Mouse (Mus musculus) embryonic facial prominence, embryonic 11.5 days (tissue): ENCODE data around the gene Gm49361. TPM values are rescaled to one million over a fixed set of nuclear protein-coding genes. Genes with fewer than 3 reads are reported as not detected.

ENCODE experiments used
- ATAC-seq: fragments of 200-750 bp; cut with Nextera tagmentation; replicated peaks from 2 replicates; pipeline ENCODE4 v1.8.0; 2017; ENCODE audit warnings: low read depth; ENCODE audit not compliant: insufficient number of reproducible peaks, low FRiP score, low TSS enrichment
- DNase-seq: peaks from one replicate; pipeline ENCODE4 v3.0.0-alpha.2; 2015; ENCODE audit warnings: low spot score
- H3K27ac ChIP-seq: fragments of 300-500 bp; sonication (generic); replicated peaks from 2 replicates; pipeline ENCODE4 v1.5.1; 2014; ENCODE audit warnings: mild to moderate bottlenecking, low read depth, low read length, control low read depth
- H3K27me3 ChIP-seq: fragments of 300-500 bp; sonication (generic); 2 replicates; pipeline ENCODE4 v1.6.1; 2014; ENCODE audit warnings: mild to moderate bottlenecking, low read length, moderate library complexity, mixed read lengths; ENCODE audit not compliant: control insufficient read depth, insufficient read depth
- H3K36me3 ChIP-seq: fragments of 300-500 bp; sonication (generic); replicated peaks from 2 replicates; pipeline ENCODE4 v1.6.1; 2014; ENCODE audit warnings: low read depth, mild to moderate bottlenecking, low read length, moderate library complexity, mixed read lengths; ENCODE audit not compliant: control insufficient read depth, insufficient read depth
- H3K4me1 ChIP-seq: fragments of 300-500 bp; sonication (generic); 2 replicates; pipeline ENCODE4 v1.6.1; 2014; ENCODE audit warnings: low read length, mixed read lengths; ENCODE audit not compliant: control insufficient read depth, insufficient read depth
- H3K4me2 ChIP-seq: fragments of 300-500 bp; sonication (generic); 2 replicates; pipeline ENCODE4 v1.6.1; 2014; ENCODE audit warnings: low read depth, mild to moderate bottlenecking, control low read depth, low read length, moderate library complexity
- H3K4me3 ChIP-seq: fragments of 300-500 bp; sonication (generic); 2 replicates; pipeline ENCODE4 v1.5.1; 2014; ENCODE audit warnings: low read depth, low read length, control low read depth
- H3K9ac ChIP-seq: fragments of 300-500 bp; sonication (generic); replicated peaks from 2 replicates; pipeline ENCODE4 v1.6.1; 2014; ENCODE audit warnings: mild to moderate bottlenecking, control low read depth, low read length
- H3K9me3 ChIP-seq: fragments of 300-500 bp; sonication (generic); replicated peaks from 2 replicates; pipeline ENCODE4 v1.6.1; 2016; ENCODE audit warnings: mild to moderate bottlenecking, low read length, inconsistent platforms, mixed read lengths; ENCODE audit not compliant: control insufficient read depth
- WGBS: fragments of 180-500 bp; shearing (Covaris S2); extraction: QIAGEN DNeasy Blood & Tissue Kit; methylation state at CpG from one replicate; pipeline ENCODE4 v1.1.7; 2014; 5-methylcytosine and 5-hydroxymethylcytosine counted together
- polyA plus RNA-seq: library from polyadenylated mRNA; unstranded; fragments of >200 nt; fragmentation: Nextera tagmentation; extraction: Ambion mirVana; gene quantifications from 2 replicates; pipeline ENCODE4 v1.2.1, GENCODE M21; 2014

The Gm49361 gene
- polyA plus RNA-seq, 1 experiment from 2014 or later: not detected

DNA sequence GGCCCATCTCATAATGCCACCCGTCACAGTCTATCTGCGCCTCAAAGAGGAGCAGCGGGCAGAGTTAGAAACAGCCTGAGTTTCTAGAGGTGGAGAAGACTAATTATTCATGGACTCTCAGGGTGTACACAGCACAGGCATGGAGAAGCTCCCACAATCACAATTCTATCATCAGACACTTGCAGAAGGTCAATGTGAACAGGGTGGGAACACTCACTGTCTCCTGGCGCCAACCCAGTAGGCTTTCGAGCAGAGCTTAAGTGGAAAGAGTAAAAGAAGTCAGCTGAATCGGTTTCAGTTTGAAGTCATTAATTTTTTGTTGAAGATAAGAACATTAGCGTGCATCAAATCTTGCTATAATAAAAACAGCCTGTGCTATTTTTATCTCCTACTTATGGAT lies 37.3 kb downstream of the Gm49361 start:
- Histone ChIP-seq H3K4me1 (no peaks in the 10 kb centered on the region), H3K4me3 (no peak overlapping the region), H3K27ac (no peak overlapping the region), H3K4me2 (no peak overlapping the region), H3K9me3 (no peaks in the 10 kb centered on the region), H3K36me3 (no peaks in the 10 kb centered on the region), H3K9ac (no peak overlapping the region), H3K27me3 (no peaks in the 10 kb centered on the region)
- ATAC-seq: no peak
- DNase-seq: no peak
- 88% methylated on average over 7 of the region's 7 CpGs for WGBS

DNA sequence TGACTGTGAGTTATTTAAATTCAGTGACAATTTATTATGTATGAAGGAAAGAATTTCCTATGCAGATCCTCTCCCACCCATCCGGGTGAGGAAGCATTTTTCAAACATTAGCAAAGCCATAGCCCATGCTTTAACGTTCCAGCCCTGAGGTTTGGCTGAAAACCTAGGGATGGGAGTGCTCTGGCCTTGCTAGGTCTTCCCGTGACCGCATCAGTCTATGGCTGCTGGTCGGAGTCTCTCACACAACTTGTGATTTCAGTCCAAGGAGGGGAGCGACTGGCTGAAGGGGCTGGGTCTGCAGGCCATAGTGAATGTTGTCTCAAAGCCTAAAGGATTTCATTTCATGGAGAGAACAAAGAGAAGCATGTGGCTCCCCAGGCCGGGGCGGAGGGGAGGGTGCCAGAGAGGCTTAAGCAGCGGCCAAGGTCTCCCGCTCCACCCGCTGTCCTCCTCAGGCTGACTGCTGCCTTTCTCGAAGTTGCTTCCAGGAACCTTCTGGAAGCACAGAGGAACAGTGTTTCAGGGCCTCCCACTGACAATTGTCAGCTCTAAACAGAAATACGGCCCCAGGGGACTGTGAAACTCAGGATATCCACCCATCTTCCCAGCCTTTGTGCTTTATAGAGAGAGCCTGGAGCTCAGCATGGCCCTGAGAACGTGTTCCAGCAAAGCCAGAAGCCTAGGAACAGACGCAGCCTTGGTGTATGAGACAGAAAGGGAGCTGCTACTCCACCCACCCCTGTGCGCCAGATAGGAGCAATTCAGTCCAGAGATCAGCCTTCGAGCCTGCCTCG lies 38.6 kb downstream of the Gm49361 start:
- peak overlapping the region; percentile 40 for H3K9ac ChIP-seq
- no peaks in the 10 kb centered on the region for H3K4me1 ChIP-seq
- ATAC-seq (no peak), DNase-seq (no peak)
- no peaks in the 10 kb centered on the region for H3K27me3 ChIP-seq
- H3K4me2 ChIP-seq: no peak overlapping the region
- 53% methylated on average over 18 of the region's 18 CpGs for WGBS
- no peaks in the 10 kb centered on the region for H3K9me3 ChIP-seq
- no peak overlapping the region for H3K4me3 ChIP-seq
- no peak overlapping the region for H3K27ac ChIP-seq
- H3K36me3 ChIP-seq: no peaks in the 10 kb centered on the region

DNA sequence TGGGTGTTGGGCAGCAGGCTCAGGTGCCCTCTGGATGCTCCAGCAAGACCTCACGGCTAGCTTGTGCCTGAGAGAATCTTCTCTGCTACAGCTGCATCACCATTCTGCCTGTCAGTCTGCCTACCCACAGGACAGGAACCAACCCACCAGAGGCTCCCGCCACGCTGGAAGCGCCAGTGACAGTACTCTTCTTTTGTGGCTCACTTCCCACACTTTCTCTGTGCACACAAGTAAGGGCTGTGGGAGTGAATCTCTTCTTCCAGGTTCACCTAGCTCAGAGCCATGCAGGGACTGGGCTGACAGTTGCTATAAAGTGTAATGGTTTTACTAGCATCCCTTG lies 39.2 kb downstream of the Gm49361 start:
- H3K4me1 ChIP-seq: no peaks in the 10 kb centered on the region
- H3K27me3 ChIP-seq: no peaks in the 10 kb centered on the region
- no peaks in the 10 kb centered on the region for H3K9me3 ChIP-seq
- no peak overlapping the region for H3K4me2 ChIP-seq
- H3K9ac ChIP-seq: no peak overlapping the region
- no peak for DNase-seq
- H3K27ac ChIP-seq: no peak overlapping the region
- H3K36me3 ChIP-seq: no peaks in the 10 kb centered on the region
- H3K4me3 ChIP-seq: no peak overlapping the region
- 96% methylated on average over 4 of the region's 4 CpGs for WGBS
- ATAC-seq: no peak

DNA sequence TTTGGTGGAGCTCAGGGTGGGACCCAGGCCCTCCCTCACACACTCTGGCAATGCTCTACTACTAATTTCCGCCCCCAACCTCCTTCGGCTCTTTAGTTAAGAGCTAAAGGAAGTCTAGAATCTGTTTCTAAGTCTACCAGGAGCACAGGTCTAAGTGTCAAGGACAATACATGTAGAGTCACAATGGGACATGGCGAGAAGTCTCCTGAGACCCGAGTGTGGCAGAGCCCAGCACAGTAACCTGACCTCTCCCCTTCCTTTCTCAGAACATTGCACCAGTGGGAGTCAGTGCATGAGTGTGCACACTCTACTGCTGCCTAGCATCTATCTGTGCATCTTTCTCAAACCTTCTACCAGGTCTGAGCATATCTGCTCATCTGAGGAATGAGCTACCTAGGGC lies 40.1 kb downstream of the Gm49361 start:
- WGBS: 89% methylated on average over 4 of the region's 4 CpGs
- Histone ChIP-seq H3K4me3 (no peak overlapping the region), H3K4me1 (no peaks in the 10 kb centered on the region), H3K9me3 (no peaks in the 10 kb centered on the region), H3K4me2 (no peak overlapping the region), H3K9ac (no peak overlapping the region), H3K27ac (no peak overlapping the region), H3K27me3 (no peaks in the 10 kb centered on the region), H3K36me3 (no peaks in the 10 kb centered on the region)
- DNase-seq: no peak
- no peak for ATAC-seq

DNA sequence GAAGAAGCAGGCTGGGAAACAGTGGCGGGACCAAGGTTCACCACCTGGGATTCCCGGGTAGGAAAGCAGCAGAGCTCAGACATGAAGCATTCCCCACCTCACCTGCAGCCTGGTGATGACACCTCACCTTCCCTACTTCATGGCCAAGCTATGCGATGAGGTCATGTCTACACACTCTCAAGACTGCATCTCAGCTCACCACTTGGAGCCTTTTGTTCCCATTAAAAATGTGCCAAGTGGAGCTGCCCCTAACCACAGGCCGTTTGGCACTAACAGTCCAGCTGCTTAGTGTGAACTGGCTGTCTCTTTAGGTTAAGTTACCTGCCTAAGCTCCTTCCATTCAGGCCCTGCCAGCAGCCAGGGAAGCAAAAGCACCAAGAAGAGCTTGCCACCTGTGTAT lies 40.8 kb downstream of the Gm49361 start:
- Histone ChIP-seq H3K4me1 (no peaks in the 10 kb centered on the region), H3K4me3 (no peak overlapping the region), H3K27me3 (no peaks in the 10 kb centered on the region), H3K36me3 (no peaks in the 10 kb centered on the region), H3K27ac (no peak overlapping the region), H3K4me2 (no peak overlapping the region), H3K9me3 (no peaks in the 10 kb centered on the region), H3K9ac (no peak overlapping the region)
- WGBS: 81% methylated on average over 4 of the region's 4 CpGs
- DNase-seq: no peak
- no peak for ATAC-seq

DNA sequence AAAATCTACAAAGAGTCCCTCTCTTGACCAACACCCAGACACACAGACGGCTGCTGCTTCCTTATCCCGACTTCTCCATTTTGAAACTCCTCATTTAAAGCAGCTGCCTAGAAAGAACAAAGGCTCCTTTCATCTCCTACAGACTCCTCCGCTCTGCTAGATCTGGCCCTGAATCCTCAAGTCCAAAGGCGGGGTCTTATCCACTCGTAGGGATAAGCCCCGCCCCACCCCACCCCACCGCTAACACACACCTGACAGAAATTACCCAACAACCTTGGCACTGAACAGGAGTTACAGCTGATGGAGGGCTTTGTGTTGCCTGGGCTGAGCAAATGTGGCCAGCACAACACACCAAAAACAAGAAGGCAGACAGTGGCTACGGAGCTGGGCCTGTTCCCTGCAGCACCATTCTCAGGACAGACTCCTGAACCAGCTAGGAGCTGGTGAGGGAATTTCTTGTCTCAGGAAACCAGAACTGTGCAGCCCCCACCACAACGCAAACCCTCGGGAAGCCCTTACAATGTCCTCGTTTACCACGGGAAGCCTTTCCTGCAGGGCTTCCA lies 43.9 kb downstream of the Gm49361 start:
- ATAC-seq: peak; percentile 77; the same call in 1 of the 2 replicates

DNA sequence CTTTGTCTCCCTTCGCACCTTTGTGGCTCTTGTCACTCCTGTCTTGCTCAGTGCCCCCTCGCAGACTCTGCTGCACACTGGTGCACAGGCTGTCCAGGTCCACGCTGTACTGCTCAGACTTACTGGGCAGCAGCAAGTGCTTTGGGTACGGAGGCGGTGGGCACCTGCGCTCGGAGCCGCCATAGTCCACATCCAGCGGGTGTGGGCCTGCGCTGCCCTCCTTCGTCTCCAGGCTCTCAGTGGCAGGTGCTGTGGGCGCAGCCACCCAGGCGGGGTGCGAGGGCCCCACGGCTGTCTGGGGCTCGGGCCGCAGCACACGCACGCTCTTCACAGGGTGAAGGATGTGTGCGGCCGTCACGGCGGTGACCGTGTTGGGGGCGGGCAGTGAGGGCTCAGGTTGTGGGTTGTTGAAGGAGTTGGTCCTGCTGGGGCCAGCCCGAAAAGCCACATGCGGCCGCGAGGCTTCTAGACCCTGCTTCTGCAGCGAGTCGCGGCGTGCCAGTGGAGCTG lies 46.4 kb downstream of the Gm49361 start:
- ATAC-seq: no peak
- WGBS: 96% methylated on average over 32 of the region's 33 CpGs
- H3K27me3 ChIP-seq: no peaks in the 10 kb centered on the region
- no peak overlapping the region for H3K27ac ChIP-seq
- H3K4me2 ChIP-seq: no peak overlapping the region
- DNase-seq: no peak
- H3K9me3 ChIP-seq: no peaks in the 10 kb centered on the region
- no peak overlapping the region for H3K4me3 ChIP-seq
- no peaks in the 10 kb centered on the region; the same call in none of the 2 replicates for H3K36me3 ChIP-seq
- H3K9ac ChIP-seq: no peak overlapping the region
- no peaks in the 10 kb centered on the region for H3K4me1 ChIP-seq

More for the DNA sequence above, 43.9 kb downstream of the Gm49361 start:
- Histone ChIP-seq H3K9ac (no peak overlapping the region; the same call in 1 of the 2 replicates), H3K36me3 (no peaks in the 10 kb centered on the region; the same call in none of the 2 replicates), H3K4me3 (no peak overlapping the region), H3K27me3 (no peaks in the 10 kb centered on the region), H3K27ac (no peak overlapping the region; the same call in 1 of the 2 replicates), H3K9me3 (no peaks in the 10 kb centered on the region), H3K4me2 (no peak overlapping the region), H3K4me1 (no peaks in the 10 kb centered on the region)
- 40% methylated on average over 12 of the region's 12 CpGs for WGBS
- peak; percentile 69 for DNase-seq

DNA sequence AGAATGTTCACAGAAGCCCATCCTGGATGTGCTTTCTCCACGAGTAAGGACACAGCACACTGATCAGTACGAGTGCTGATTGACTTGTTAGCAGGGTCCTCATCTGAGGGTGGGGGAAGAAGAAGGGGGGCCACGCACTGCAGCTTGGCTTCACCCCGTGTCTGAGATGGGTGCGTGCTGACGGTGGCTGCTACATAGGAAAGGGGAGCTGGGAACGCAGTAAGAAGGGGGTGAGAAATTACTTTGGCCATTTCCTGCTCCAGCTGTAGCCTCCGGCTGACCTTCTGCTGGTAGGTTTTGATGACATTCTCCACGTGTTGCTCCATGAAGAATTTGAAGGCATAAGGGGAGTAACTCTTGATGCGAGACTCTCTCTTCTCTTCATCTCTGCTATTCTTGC lies 46.9 kb downstream of the Gm49361 start:
- Histone ChIP-seq H3K4me1 (no peaks in the 10 kb centered on the region), H3K4me2 (no peak overlapping the region), H3K9ac (no peak overlapping the region), H3K36me3 (no peaks in the 10 kb centered on the region; the same call in none of the 2 replicates), H3K27me3 (no peaks in the 10 kb centered on the region), H3K4me3 (no peak overlapping the region), H3K9me3 (no peaks in the 10 kb centered on the region), H3K27ac (no peak overlapping the region)
- ATAC-seq: no peak
- WGBS: 90% methylated on average over 10 of the region's 10 CpGs
- DNase-seq: no peak
